In the genomic region with DNA sequence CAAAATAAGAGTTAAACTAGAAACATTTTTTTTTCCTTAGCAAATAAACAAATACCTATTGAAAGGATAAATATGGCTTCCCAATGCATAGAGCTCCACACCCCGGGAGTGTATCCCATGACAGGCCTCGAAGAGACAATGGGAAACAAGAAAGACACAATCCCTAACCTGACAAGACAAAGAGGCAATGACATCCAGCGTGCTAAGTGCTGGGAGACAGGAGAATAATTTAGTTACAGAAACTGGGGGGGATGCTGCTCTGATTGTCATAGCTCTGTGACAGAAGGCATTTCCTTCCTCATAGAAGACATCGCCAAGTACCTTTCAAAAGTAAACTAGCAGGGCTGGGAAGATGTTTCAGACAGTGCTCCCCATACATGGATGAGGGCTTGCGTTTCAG, we compare ENCODE assay signal across 19 mouse cellular contexts.
A peak's percentile ranks its signal among the peaks of the same experiment; 100 is the strongest.
DNase-seq lines count a peak whose midpoint lies in the region; ATAC-seq and TF ChIP-seq lines count a peak whose summit lies in the region.
"Had no signal": no experiment of that assay in that cellular context is flagged by ENCODE, and none has a peak within 500 bp of the region (broad histone marks: within the 10 kb centered on the region; RNA-seq: fewer than 3 reads in every experiment).

No protein-coding gene starts in this region.

- WGBS in forebrain, embryonic 13.5 days, result 56% methylated on average over 5 of the region's 5 CpGs
- 72% methylated on average over 5 of the region's 5 CpGs for WGBS in forebrain, embryonic 11.5 days
- 74% methylated on average over 5 of the region's 5 CpGs for WGBS in kidney, postnatal 0 days
- WGBS in forebrain, embryonic 14.5 days, result 50% methylated on average over 5 of the region's 5 CpGs
- WGBS in cerebellum, adult 2 months, result 67% methylated on average over 5 of the region's 5 CpGs

- H3K9ac ChIP-seq in forebrain, embryonic 13.5 days, result no peak overlapping the region
- H3K9ac ChIP-seq in forebrain, embryonic 11.5 days (ENCODE audit: low read length), result no peak overlapping the region
- H3K9ac ChIP-seq in kidney, postnatal 0 days (ENCODE audit: low read depth, low read length), result no peak overlapping the region
- no peak overlapping the region for H3K9ac ChIP-seq in forebrain, embryonic 14.5 days (ENCODE audit: low read length)
- H3K9ac ChIP-seq: embryonic facial prominence, embryonic 13.5 days; hindbrain, embryonic 12.5 days had no signal

- no peak overlapping the region for H3K4me3 ChIP-seq in forebrain, embryonic 13.5 days
- H3K4me3 ChIP-seq in forebrain, embryonic 11.5 days (ENCODE audit: low read depth, low read length), result no peak overlapping the region
- H3K4me3 ChIP-seq in kidney, postnatal 0 days (replicated peaks; ENCODE audit: low read depth, low read length), result no peak overlapping the region
- no peak overlapping the region for H3K4me3 ChIP-seq in forebrain, embryonic 14.5 days (ENCODE audit: low read depth, low read length)
- no peak overlapping the region for H3K4me3 ChIP-seq in cerebellum, adult 2 months (replicated peaks; ENCODE audit: insufficient read depth, low read depth, low read length)
- H3K4me3 ChIP-seq: embryonic facial prominence, embryonic 13.5 days; heart, embryonic 10.5 days; hindbrain, embryonic 12.5 days had no signal

- no peak for DNase-seq in forebrain, embryonic 11.5 days (ENCODE audit: low spot score)
- peak; percentile 5 for DNase-seq in kidney, postnatal 0 days (ENCODE audit: low spot score)
- no peak for DNase-seq in kidney, adult 8-10 months
- peak; percentile 23 for DNase-seq in forebrain, embryonic 14.5 days (ENCODE audit: low spot score)
- DNase-seq in urinary bladder, postnatal 25 days (ENCODE audit: low spot score), result no peak
- DNase-seq in cerebellum, adult 2 months, result no peak
- DNase-seq: adrenal gland, postnatal 10 days; cerebellum, adult 11-12 months; cerebellum, adult 9-11 months; cerebellum, postnatal 36 days; gastrocnemius, postnatal 14 days; heart, postnatal 10 days; heart, postnatal 4 days had no signal

- H3K9me3 ChIP-seq in forebrain, embryonic 13.5 days (replicated peaks), result no peaks in the 10 kb centered on the region
- H3K9me3 ChIP-seq in forebrain, embryonic 11.5 days (ENCODE audit: control insufficient read depth, low read length), result no peaks in the 10 kb centered on the region
- no peaks in the 10 kb centered on the region for H3K9me3 ChIP-seq in kidney, postnatal 0 days (replicated peaks; ENCODE audit: low read length)
- no peaks in the 10 kb centered on the region for H3K9me3 ChIP-seq in forebrain, embryonic 14.5 days (replicated peaks; ENCODE audit: control insufficient read depth, low read length)
- H3K9me3 ChIP-seq: embryonic facial prominence, embryonic 13.5 days; heart, embryonic 10.5 days; hindbrain, embryonic 12.5 days had no signal

- no peaks in the 10 kb centered on the region for H3K36me3 ChIP-seq in forebrain, embryonic 13.5 days (ENCODE audit: poor library complexity, severe bottlenecking)
- no peaks in the 10 kb centered on the region for H3K36me3 ChIP-seq in forebrain, embryonic 11.5 days (ENCODE audit: control insufficient read depth, insufficient read depth, low read length)
- H3K36me3 ChIP-seq in kidney, postnatal 0 days (ENCODE audit: insufficient read depth, low read length), result no peaks in the 10 kb centered on the region
- no peaks in the 10 kb centered on the region for H3K36me3 ChIP-seq in forebrain, embryonic 14.5 days (ENCODE audit: control insufficient read depth, insufficient read depth, low read length)
- H3K36me3 ChIP-seq: embryonic facial prominence, embryonic 13.5 days; heart, embryonic 10.5 days; hindbrain, embryonic 12.5 days had no signal

- H3K4me1 ChIP-seq in forebrain, embryonic 13.5 days, result peaks cover 30% of the 10 kb centered on the region
- peaks cover 4% of the 10 kb centered on the region for H3K4me1 ChIP-seq in forebrain, embryonic 11.5 days (replicated peaks; ENCODE audit: control insufficient read depth, insufficient read depth, low read length)
- H3K4me1 ChIP-seq in kidney, postnatal 0 days (replicated peaks; ENCODE audit: insufficient read depth, low read length), result peaks cover 7% of the 10 kb centered on the region; the same call in 1 of the 2 replicates
- H3K4me1 ChIP-seq in forebrain, embryonic 14.5 days (ENCODE audit: control insufficient read depth, insufficient read depth, low read length), result peaks cover 11% of the 10 kb centered on the region; the same call in 1 of the 2 replicates
- H3K4me1 ChIP-seq in cerebellum, adult 2 months (ENCODE audit: control insufficient read depth, insufficient read depth, low read length), result no peaks in the 10 kb centered on the region

- ATAC-seq in forebrain, embryonic 13.5 days, result peak; percentile 28; the same call in 1 of the 2 replicates
- no peak for ATAC-seq in forebrain, embryonic 11.5 days (replicated peaks; ENCODE audit: low FRiP score)
- ATAC-seq in kidney, postnatal 0 days (replicated peaks; ENCODE audit: low FRiP score, low read depth), result no peak
- peak; percentile 30; the same call in 1 of the 2 replicates for ATAC-seq in forebrain, embryonic 14.5 days
- ATAC-seq: hindbrain, embryonic 16.5 days; inflammation-experienced regulatory T-cells, adult 6 months had no signal

- peak overlapping the region; percentile 44; the same call in 1 of the 2 replicates for H3K27ac ChIP-seq in forebrain, embryonic 13.5 days
- no peak overlapping the region for H3K27ac ChIP-seq in forebrain, embryonic 11.5 days (ENCODE audit: low read depth, low read length)
- no peak overlapping the region for H3K27ac ChIP-seq in kidney, postnatal 0 days
- H3K27ac ChIP-seq in forebrain, embryonic 14.5 days (ENCODE audit: low read depth, low read length), result no peak overlapping the region
- H3K27ac ChIP-seq in cerebellum, adult 2 months (ENCODE audit: insufficient read depth, low read length), result no peak overlapping the region
- H3K27ac ChIP-seq: embryonic facial prominence, embryonic 13.5 days; heart, embryonic 10.5 days; hindbrain, embryonic 12.5 days had no signal

- H3K27me3 ChIP-seq in forebrain, embryonic 13.5 days, result no peaks in the 10 kb centered on the region
- no peaks in the 10 kb centered on the region for H3K27me3 ChIP-seq in forebrain, embryonic 11.5 days (ENCODE audit: control insufficient read depth, insufficient read depth, low read length)
- no peaks in the 10 kb centered on the region for H3K27me3 ChIP-seq in kidney, postnatal 0 days (ENCODE audit: insufficient read depth, low read length)
- no peaks in the 10 kb centered on the region for H3K27me3 ChIP-seq in forebrain, embryonic 14.5 days (replicated peaks; ENCODE audit: control insufficient read depth, insufficient read depth, low read length)
- no peaks in the 10 kb centered on the region for H3K27me3 ChIP-seq in cerebellum, adult 2 months (ENCODE audit: control insufficient read depth, insufficient read depth, low read length)
- H3K27me3 ChIP-seq: embryonic facial prominence, embryonic 13.5 days; hindbrain, embryonic 12.5 days had no signal

- TF ChIP-seq CTCF in kidney, postnatal 0 days (IDR thresholded peaks at IDR 0.05; ENCODE audit: low read depth), result no peak
- no peak for TF ChIP-seq CTCF in cerebellum, adult 2 months (IDR thresholded peaks at IDR 0.05; ENCODE audit: borderline replicate concordance, insufficient read depth, low read depth, low read length)

- no peak overlapping the region for H3K4me2 ChIP-seq in forebrain, embryonic 13.5 days
- H3K4me2 ChIP-seq in forebrain, embryonic 11.5 days (ENCODE audit: low read depth, low read length, severe bottlenecking), result no peak overlapping the region
- H3K4me2 ChIP-seq in kidney, postnatal 0 days (ENCODE audit: low read length), result no peak overlapping the region
- no peak overlapping the region for H3K4me2 ChIP-seq in forebrain, embryonic 14.5 days (ENCODE audit: low read length)
- H3K4me2 ChIP-seq: embryonic facial prominence, embryonic 13.5 days; hindbrain, embryonic 12.5 days had no signal

- TF ChIP-seq POLR2A in cerebellum, adult 2 months (IDR thresholded peaks at IDR 0.05; ENCODE audit: borderline replicate concordance, insufficient read depth, low read length), result no peak

Comparison
In these comparisons a context has a peak if more than half of its experiments do, and no peak if none do; other contexts are left out.
1. ATAC-seq: peak in forebrain, embryonic 13.5 days (single experiment) and forebrain, embryonic 14.5 days (single experiment); none in forebrain, embryonic 11.5 days (single experiment) and kidney, postnatal 0 days (single experiment).
2. DNase-seq: peak in kidney, postnatal 0 days (single experiment) and forebrain, embryonic 14.5 days (single experiment); none in forebrain, embryonic 11.5 days (single experiment), kidney, adult 8-10 months (0 of 2), urinary bladder, postnatal 25 days (single experiment) and cerebellum, adult 2 months (0 of 2).